Mouse (Mus musculus) liver, embryonic 14.5 days (tissue): ENCODE measurements around the gene Cacna1s.

Experiments
- CTCF ChIP-seq: IDR thresholded peaks from 2 replicates; pipeline ENCODE4 v1.5.1; 2016; ENCODE audit warnings: antibody characterized with exemption, low read depth, control low read depth
- EP300 ChIP-seq: IDR thresholded peaks from 2 replicates; pipeline ENCODE4 v1.6.1; 2016; ENCODE audit warnings: antibody characterized with exemption, low read depth

- TF ChIP-seq CTCF (no peak), EP300 (no peak)
These were observed 64.5 kb downstream of the Cacna1s start for GRCm38 (mm10) chr1:136117069-136117468.
